Mouse (Mus musculus) gastrocnemius, postnatal 25 days (tissue): Measurements from ENCODE around the gene Gm4181. TPM values are rescaled to one million over a fixed set of nuclear protein-coding genes. Genes with fewer than 3 reads are reported as not detected.
"Not testable (repeated sequence)": the region's sequence is repeated elsewhere in the genome, so short reads cannot be mapped to it uniquely, and the experiment has no call there.

Experiments used
- DNase-seq: peaks from one replicate; pipeline ENCODE4 v3.0.0; 2022
- long read RNA-seq, 2 experiments: library from polyadenylated mRNA; stranded (forward); transcript quantifications; one replicate each; pipeline ENCODE4 v2.0.0; 2021
- total RNA-seq, 2 experiments: library from RNA; stranded (reverse); gene quantifications; 1 replicate in 1 of 2; 2 replicates in 1 of 2; pipeline ENCODE4 v1.2.3; 2021

The Gm4181 gene
- total RNA-seq, result not detected
- long read RNA-seq, experiment 1, result 0 reads
- long read RNA-seq, experiment 2, result 0 reads

GRCm38 (mm10) chr14:51635566-51635965, at the start of gene Gm4181:
Gene Gm4181 (minus strand): TSS chr14:51635666.
- not testable (repeated sequence) for DNase-seq

- no peak for DNase-seq
Measured at GRCm38 (mm10) chr14:51677269-51677668, 41.8 kb upstream of the Gm4181 start.

- DNase-seq, result peak; percentile 14
Measured at GRCm38 (mm10) chr14:51632426-51632825, 3.0 kb downstream of the Gm4181 start.

GRCm38 (mm10) chr14:51611210-51611609, 24.3 kb downstream of the Gm4181 start, which contains the start of gene Gm17078:
Gene Gm17078 (minus strand): TSS chr14:51611310.
- DNase-seq, result no peak

GRCm38 (mm10) chr14:51592039-51592438, 43.4 kb downstream of the Gm4181 start, which contains the start of gene Gm17174:
Gene Gm17174 (minus strand): TSS chr14:51592139.
- not testable (repeated sequence) for DNase-seq

Other genes starting within 250 kb of the Gm4181 start
- not detected for gene Vmn2r88, start 224.8 kb downstream of the Gm4181 start, total RNA-seq
- gene Vmn2r89, start 183.8 kb downstream of the Gm4181 start, total RNA-seq, result not detected
- gene Gm5622, start 82.9 kb downstream of the Gm4181 start, total RNA-seq, result not detected
- not detected for gene Gm17175, start 61.6 kb downstream of the Gm4181 start, total RNA-seq
- not detected for gene Gm17174, start 43.5 kb downstream of the Gm4181 start, total RNA-seq
- not detected for gene Gm17078, start 24.4 kb downstream of the Gm4181 start, total RNA-seq
- gene Gm17079, start 59.8 kb upstream of the Gm4181 start, total RNA-seq, result not detected
- gene Gm5800, start 81.5 kb upstream of the Gm4181 start, total RNA-seq, result not detected
- gene Ang4, start 137.9 kb upstream of the Gm4181 start, total RNA-seq, result not detected
- gene AY358078, start 164.4 kb upstream of the Gm4181 start, total RNA-seq, result not detected
- not detected for gene Ear6, start 218.0 kb upstream of the Gm4181 start, total RNA-seq
- 10 to 100 TPM in 1 of 2 experiments, 1 to 10 TPM in 1; 9.3 to 15.8 TPM for gene Mettl17, start 249.2 kb upstream of the Gm4181 start, total RNA-seq